Mouse (Mus musculus) adrenal gland, postnatal 10 days (tissue): ENCODE measurements around the gene Abca2. TPM values are rescaled to one million over a fixed set of nuclear protein-coding genes. Genes with fewer than 3 reads are reported as not detected.

Source experiments
- DNase-seq: peaks from one replicate; pipeline ENCODE4 v3.0.0; 2021; ENCODE audit warnings: mixed read lengths
- total RNA-seq, 2 experiments: library from RNA; stranded (reverse); gene quantifications; 2 replicates each; pipeline ENCODE4 v1.2.3; 2021

Gene Abca2
- total RNA-seq, 2 experiments from 2014 or later, result 21.1 to 27.4 TPM

GRCm38 (mm10) chr2:25460551-25461309 lies 32.2 kb downstream of the Abca2 start, which contains the start of gene Paxx:
Gene Paxx (minus strand): TSS chr2:25461094.
- peak; percentile 93 for DNase-seq

DNA sequence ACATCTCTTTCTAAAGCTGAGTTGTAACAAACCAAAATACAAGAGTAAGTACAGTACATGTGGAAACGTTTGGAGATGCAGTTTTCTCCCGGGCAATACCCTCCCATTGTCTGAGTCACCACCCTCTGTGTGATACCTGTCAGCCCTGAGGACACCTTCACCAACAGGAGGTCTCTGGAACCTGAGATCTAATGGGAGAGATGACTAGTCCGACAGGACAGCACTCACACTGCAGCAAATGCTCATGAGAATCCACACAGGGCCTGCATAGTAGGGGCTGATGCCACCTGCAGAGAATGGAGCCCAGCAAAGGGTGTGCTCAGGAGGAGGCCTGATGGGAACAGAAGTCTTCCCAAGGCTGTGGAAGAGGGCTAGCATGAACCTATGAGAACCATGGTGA lies 32.9 kb downstream of the Abca2 start:
- DNase-seq, result no peak

- DNase-seq, result no peak
These were observed 35.1 kb downstream of the Abca2 start for GRCm38 (mm10) chr2:25463630-25464029.

DNA sequence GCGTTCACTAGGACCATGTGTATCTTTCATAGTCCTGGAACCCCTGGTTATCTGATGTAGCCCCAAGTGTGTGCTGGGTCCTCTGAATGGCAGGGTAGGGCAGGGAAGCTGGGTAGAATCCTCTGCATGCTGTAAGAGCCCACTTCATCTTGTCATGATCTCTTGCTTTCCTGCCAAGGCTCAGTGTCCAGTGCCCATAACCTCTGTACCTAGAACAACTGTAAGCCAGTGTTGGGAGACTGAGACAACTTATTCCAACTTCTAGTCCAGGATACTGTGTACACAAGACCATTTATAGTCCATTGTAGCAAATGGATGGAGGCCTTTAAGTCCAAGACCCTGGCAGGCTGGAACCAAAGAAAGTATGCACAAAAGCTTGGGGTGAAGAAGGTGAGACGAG lies 36.8 kb downstream of the Abca2 start:
- no peak for DNase-seq

DNA sequence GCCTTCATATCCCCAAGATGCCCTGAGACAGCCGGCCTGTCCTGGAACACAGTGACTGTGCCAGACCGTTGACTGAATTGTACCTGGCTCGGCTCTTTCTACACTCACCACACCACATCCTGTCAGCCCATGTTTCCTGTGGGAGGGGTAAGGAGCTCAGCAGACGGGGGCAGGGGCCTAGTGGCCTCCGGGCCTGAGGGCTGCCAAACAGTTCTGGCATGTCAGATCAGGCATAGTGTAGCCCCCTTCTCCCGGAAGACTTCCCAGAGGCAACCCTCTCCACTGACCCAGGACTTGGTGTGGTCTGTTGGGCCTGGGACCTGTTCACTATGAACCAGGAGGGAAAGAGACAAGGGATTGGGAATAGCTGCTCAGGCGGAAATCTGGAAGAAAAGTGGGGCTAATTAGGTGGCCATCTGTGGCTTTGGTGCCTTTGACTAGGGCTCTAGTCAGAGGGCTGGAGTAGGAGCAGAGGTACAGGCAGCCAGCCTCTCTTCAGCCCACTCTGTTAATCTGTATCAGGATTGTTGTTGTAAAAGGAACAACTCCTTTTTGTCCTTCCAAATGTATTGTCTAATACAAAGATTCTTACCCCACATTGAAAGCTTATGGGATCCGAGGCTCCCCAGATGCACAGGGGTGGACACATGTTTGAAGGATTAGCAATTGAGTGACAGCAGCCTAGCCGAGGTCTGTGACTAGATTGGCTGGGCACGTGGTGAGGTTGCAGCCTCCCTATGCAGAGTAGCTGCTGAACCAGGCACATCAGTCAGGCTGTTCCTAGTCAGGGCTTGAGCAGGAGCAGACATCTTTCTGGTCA lies 37.5 kb downstream of the Abca2 start:
- DNase-seq, result no peak

GRCm38 (mm10) chr2:25467606-25468303 lies 39.3 kb downstream of the Abca2 start:
- DNase-seq, result peak; percentile 33

DNA sequence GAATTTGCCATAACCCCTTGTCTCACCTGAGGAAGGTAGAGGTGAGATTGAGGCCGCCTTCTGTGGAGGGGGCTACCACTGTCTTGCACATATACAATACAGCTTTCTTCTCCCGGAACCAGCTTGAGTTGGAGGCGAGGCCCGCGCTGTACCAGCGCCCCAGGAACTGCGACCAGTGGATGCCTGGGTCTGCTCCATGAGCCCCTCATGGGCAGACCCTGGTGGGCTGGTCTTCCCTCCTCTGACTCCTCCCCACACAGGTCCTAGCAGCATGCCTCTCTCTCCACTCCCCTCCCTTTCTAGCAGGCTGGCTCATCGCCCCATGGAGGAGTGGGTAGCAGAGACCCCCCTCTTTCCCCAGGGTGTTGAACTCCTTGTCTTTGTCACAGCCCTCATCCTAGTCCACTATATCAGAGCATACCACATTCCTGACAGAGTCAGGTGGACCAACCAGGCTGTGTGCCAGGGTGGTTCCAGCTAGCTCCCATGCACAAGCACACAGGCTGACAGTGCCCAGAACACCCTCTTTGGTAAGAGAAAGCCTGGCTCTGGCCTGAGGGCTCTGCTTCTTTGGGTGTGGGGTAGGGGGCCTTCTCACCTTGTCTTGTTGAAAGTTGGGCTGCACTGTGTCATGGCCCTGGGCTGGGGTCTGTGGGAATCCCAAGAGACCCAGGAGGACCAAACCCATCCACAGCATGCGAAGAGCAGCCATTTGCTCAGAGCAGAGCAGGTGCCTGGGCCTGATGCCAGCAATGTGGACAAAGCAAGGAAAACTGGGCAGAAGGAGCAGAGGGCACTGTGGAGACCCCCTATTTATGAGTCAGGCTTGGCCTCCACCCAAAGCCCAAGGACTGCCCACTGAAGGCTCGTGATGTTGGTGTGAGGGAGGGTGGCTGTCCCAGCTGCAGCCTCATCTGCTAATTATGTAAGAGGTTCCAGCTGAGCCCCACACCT lies 40.7 kb downstream of the Abca2 start:
- no peak for DNase-seq

DNA sequence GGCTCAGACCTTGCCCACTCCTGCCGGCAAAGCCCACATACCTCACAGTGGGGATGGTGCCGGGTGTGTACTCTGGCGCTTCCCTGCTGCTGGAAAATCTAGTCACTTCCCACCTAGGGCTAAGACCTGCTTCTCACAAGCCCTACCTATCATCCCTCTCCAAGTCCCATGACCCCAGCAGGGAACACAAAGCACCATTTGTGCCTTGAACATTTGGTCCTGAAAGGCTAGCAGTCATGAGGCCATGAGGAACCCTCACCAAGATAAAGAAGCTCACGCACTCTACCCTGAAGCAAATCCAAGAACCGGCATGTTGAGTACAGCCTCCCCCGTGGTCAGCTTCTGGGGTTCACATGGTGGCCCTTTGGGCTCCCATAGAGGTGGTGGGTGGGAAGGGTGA lies 41.5 kb downstream of the Abca2 start, which contains the start of gene Ptgds:
Ptgds (minus strand) TSS at position 78 of the 400 bp plus-strand sequence.
- no peak for DNase-seq

- no peak for DNase-seq
These were observed 44.0 kb downstream of the Abca2 start for GRCm38 (mm10) chr2:25472550-25472949.

- no peak for DNase-seq
These were observed 49.0 kb downstream of the Abca2 start for GRCm38 (mm10) chr2:25477541-25477940.

DNA sequence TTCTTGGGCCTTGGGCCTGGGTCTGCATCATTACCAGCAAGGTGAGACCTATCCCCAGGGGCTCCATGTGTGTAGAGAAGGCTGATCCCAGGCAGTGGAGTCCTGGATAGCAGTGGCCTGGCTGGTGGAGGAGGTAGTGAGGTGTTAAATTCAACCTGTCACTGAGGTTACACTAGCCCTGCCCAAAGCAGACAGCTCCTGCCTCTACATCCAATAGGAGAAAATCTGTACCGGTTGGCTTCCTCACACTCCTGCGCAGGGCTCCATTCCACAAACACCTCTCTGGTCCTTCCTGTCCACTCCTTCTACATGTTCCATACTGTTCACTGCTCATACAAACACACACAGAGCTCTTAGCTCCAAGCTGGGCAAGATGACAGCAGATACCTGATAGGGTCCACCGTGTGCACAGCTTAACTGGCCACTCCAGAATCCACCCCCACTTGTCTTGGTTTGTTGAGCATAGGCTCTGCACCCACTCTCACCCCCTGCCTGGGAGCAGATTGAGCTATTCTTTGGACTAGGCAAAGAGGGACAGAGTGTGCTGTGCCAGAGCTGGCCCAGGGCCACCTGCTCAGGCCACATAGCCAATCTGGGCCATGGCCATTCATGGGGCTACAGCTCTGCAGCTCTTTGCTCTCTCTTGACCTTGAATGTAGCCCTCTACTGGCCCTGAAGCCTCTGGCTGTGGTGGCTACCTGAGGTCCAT lies 49.6 kb downstream of the Abca2 start:
- peak; percentile 73 for DNase-seq

GRCm38 (mm10) chr2:25479551-25480311 lies 51.2 kb downstream of the Abca2 start:
- peak; percentile 35 for DNase-seq

GRCm38 (mm10) chr2:25480541-25480940 lies 52.0 kb downstream of the Abca2 start:
- no peak for DNase-seq

DNA sequence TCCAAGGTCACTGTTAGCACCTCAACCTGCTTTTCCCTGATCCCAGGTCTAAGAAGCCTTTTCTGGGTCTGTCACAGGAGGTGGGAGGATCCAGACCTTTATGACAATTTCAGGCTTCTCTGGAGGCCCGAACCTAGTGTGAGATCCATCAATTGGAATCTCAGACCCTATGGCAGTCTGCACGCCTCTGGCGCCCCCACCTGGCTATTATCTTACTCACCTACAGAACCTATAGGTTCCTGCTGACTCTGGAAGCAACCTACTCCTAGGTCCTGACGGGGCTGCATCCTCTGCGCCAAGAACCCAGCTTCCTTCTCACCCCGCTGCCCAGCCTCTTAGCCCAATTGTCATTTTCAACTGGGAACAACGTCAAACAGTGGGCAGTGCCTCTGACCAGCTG lies 54.5 kb downstream of the Abca2 start:
- peak; percentile 71 for DNase-seq

DNA sequence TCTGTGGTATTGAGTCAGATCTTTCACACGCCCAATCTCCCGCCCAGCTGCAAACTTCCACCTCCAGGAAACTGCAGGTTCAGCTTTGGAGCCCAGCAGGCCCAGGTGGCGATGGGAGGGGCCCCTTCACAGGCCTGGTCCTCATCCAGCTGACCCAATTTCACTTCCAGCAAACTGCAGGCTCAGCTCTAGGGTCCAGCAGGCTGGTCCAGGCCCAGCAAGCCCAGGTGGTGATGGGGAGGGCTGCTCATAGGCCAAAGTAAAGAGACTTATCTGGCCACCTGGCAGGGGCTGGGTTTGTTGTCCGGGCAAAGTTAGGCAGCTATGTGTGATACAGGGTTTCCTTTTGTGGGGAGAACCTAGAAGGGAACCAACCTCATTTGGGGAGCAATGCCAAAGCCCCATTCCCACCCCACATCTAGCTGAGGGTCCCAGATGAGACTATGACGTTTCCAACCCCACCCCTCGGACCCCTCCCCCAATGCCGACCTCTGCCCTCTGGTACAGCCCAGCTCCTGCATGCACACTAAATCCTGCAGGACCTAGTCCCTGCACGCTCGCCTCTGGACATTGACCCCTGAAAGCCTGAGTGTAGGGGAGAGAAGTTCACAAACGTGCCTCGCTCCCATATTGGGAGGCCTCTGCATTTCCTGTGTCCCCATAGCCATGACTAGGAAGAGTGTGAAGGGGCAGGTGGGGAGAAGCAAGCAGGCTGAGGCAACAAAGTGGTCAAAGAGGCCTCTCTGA lies 56.6 kb downstream of the Abca2 start:
- no peak for DNase-seq

DNA sequence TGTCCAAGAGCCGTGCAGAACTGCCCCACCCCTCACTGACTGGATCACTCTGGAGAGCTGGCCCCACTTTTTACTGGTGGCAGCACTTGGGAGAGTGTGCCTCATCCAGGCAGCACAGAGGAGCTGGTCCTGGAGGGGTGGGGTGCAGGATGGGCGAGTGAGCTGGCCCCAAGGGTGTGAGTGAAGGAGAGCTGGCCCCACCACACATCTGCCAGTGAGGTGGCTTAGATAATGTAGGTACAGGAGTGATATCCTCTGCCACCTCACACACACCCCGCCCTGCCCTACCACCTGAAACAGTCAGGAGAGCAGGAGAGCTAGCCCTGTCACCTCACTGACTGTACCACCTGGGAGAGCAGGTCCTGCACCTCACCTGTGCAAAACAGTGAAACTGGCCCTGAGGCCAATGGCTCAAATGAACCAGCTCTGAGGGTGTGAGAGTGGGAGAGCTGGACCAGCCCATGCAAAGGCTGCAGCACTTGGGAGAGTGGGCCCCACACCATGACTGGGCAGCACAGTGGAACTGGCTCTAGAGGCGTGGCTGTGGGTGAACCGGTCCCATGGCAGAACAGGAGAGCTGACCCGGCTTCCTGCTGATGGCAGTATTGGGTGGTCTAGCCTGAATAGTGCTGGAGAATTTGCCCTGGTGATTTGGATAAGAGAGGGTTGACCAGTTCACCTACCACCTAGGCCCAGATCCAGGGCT lies 59.6 kb downstream of the Abca2 start:
- DNase-seq, result no peak

- peak; percentile 42 for DNase-seq
These were observed 60.2 kb downstream of the Abca2 start for GRCm38 (mm10) chr2:25488671-25489068.

- no peak for DNase-seq
These were observed 64.5 kb downstream of the Abca2 start for GRCm38 (mm10) chr2:25492988-25493387.
